Mouse (Mus musculus): ENCODE measurements around the gene Unc79. TPM values are rescaled to one million over a fixed set of nuclear protein-coding genes. Genes with fewer than 3 reads are reported as not detected.

Gene Unc79
- polyA plus RNA-seq, 1 experiment from 2014 or later, result 0.18 TPM

- Histone ChIP-seq H3K4me1 (replicated peaks; ENCODE audit: control insufficient read depth, insufficient read depth, low read length) (no peaks in the 10 kb centered on the region), H3K36me3 (ENCODE audit: control insufficient read depth, insufficient read depth, low read length) (no peaks in the 10 kb centered on the region), H3K9ac (ENCODE audit: low read length) (no peak overlapping the region), H3K27me3 (ENCODE audit: control insufficient read depth, insufficient read depth, low read depth, low read length) (no peaks in the 10 kb centered on the region), H3K4me2 (ENCODE audit: low read depth, low read length) (no peak overlapping the region), H3K27ac (ENCODE audit: low read length) (no peak overlapping the region), H3K4me3 (ENCODE audit: low read length) (no peak overlapping the region), H3K9me3 (ENCODE audit: control insufficient read depth, low read length) (no peaks in the 10 kb centered on the region)
- 79% methylated on average over 9 of the region's 9 CpGs for WGBS
- no peak for ATAC-seq (ENCODE audit: low read depth)
Measured at GRCm38 (mm10) chr12:103223671-103224070, 275.0 kb downstream of the Unc79 start.

- Histone ChIP-seq H3K9me3 (ENCODE audit: control insufficient read depth, low read length) (no peaks in the 10 kb centered on the region), H3K4me2 (ENCODE audit: low read depth, low read length) (no peak overlapping the region), H3K4me3 (ENCODE audit: low read length) (no peak overlapping the region), H3K27me3 (ENCODE audit: control insufficient read depth, insufficient read depth, low read depth, low read length) (no peaks in the 10 kb centered on the region), H3K27ac (ENCODE audit: low read length) (no peak overlapping the region), H3K9ac (ENCODE audit: low read length) (no peak overlapping the region), H3K4me1 (replicated peaks; ENCODE audit: control insufficient read depth, insufficient read depth, low read length) (no peaks in the 10 kb centered on the region), H3K36me3 (ENCODE audit: control insufficient read depth, insufficient read depth, low read length) (no peaks in the 10 kb centered on the region)
- ATAC-seq (ENCODE audit: low read depth), result no peak
- WGBS, result 51% methylated on average over 4 of the region's 4 CpGs
Measured at GRCm38 (mm10) chr12:103226121-103226520, 277.5 kb downstream of the Unc79 start.

- Histone ChIP-seq H3K27ac (ENCODE audit: low read length) (no peak overlapping the region), H3K4me1 (replicated peaks; ENCODE audit: control insufficient read depth, insufficient read depth, low read length) (no peaks in the 10 kb centered on the region), H3K4me2 (ENCODE audit: low read depth, low read length) (no peak overlapping the region), H3K4me3 (ENCODE audit: low read length) (no peak overlapping the region), H3K36me3 (ENCODE audit: control insufficient read depth, insufficient read depth, low read length) (no peaks in the 10 kb centered on the region), H3K27me3 (ENCODE audit: control insufficient read depth, insufficient read depth, low read depth, low read length) (no peaks in the 10 kb centered on the region), H3K9me3 (ENCODE audit: control insufficient read depth, low read length) (no peaks in the 10 kb centered on the region), H3K9ac (ENCODE audit: low read length) (no peak overlapping the region)
- 58% methylated on average over 4 of the region's 4 CpGs for WGBS
- ATAC-seq (ENCODE audit: low read depth), result no peak
Measured at GRCm38 (mm10) chr12:103229058-103229457, 280.4 kb downstream of the Unc79 start.

Small RNAs within 50 kb of the gene (microRNA-seq; reads per million reads assigned to microRNA genes)
- not detected for gene Gm44324

Other genes with a start within 250 kb of the Unc79 start
- gene Itpk1, start 243.9 kb upstream of the Unc79 start, polyA plus RNA-seq (2015; fragmentation: Nextera tagmentation; extraction: Ambion mirVana), result 10.6 and 11.8 TPM in 2 replicates
- gene Moap1, start 205.2 kb upstream of the Unc79 start, polyA plus RNA-seq (2015; fragmentation: Nextera tagmentation; extraction: Ambion mirVana), result 22.0 and 24.4 TPM in 2 replicates
- 7.4 and 8.0 TPM in 2 replicates for gene Tmem251, start 205.1 kb upstream of the Unc79 start, polyA plus RNA-seq (2015; fragmentation: Nextera tagmentation; extraction: Ambion mirVana)
- gene Gm28051, start 191.1 kb upstream of the Unc79 start, polyA plus RNA-seq (2015; fragmentation: Nextera tagmentation; extraction: Ambion mirVana), result not detected in 2 replicates
- gene Gon7, start 191.1 kb upstream of the Unc79 start, polyA plus RNA-seq (2015; fragmentation: Nextera tagmentation; extraction: Ambion mirVana), result 26.4 and 26.9 TPM in 2 replicates
- 40.7 and 41.1 TPM in 2 replicates for gene Ubr7, start 190.9 kb upstream of the Unc79 start, polyA plus RNA-seq (2015; fragmentation: Nextera tagmentation; extraction: Ambion mirVana)
- gene Gm20604, start 190.2 kb upstream of the Unc79 start, polyA plus RNA-seq (2015; fragmentation: Nextera tagmentation; extraction: Ambion mirVana), result 22.8 and 26.5 TPM in 2 replicates
- gene Btbd7, start 70.4 kb upstream of the Unc79 start, polyA plus RNA-seq (2015; fragmentation: Nextera tagmentation; extraction: Ambion mirVana), result 17.1 and 18.1 TPM in 2 replicates
- not detected in 2 replicates for gene Cox8c, start 49.5 kb upstream of the Unc79 start, polyA plus RNA-seq (2015; fragmentation: Nextera tagmentation; extraction: Ambion mirVana)

All from lung, embryonic 16.5 days (tissue).